Mouse (Mus musculus) cerebellum, adult (tissue): ENCODE data around the gene Scrn2.
A peak's percentile ranks its signal among the peaks of the same experiment; 100 is the strongest.

Experiments used
- ATAC-seq: cut with Nextera tagmentation; 2 replicates; pipeline ENCODE4 v1.9.2; 2017; ENCODE audit warnings: mild to moderate bottlenecking, moderate library complexity, mixed read lengths; ENCODE audit not compliant: insufficient number of reproducible peaks, low FRiP score, low TSS enrichment

The Scrn2 gene

DNA sequence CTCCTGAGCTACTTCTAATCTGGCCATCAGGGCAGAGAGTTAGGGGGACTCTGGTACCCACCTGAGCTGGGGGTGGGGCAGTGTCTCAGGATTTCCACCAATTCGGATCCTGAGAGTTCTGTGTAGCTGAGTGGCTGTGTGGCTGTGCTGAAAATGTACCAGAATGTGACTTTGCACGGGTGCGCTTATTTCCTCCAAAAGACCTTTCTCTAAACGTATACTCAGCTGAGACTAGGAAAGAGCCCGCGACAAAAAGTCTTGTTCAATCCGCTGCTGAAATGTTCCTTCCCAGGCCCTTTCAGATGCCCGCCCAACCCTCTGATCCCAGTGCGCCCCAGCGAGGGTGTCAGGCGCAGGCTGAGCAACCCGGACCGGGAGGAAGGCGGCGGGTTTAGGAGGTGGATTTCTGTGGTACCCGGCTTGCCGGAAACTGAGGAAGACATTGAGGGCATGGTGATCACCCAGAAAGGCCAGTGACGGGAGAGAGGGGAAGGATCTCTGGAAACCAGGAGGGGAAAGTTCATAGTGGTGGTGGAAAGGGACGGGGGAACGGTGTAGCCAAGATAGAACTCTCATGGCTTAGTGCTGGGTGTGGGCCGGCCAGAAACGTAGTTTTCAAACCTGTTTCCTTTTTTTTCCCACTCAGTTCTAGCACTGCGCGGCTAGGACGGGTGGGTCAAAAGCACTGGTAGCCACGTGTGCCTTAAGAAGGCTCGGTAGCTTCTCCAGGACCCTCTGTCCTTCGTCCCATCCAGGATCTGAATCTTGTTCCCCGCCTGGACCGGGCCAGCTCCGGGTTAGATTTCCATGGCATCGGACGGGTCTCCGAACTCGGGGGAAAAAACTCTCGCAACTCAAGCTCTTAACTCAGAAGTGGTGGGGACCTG, 11.8 kb upstream of the Scrn2 start:
- no peak for ATAC-seq

DNA sequence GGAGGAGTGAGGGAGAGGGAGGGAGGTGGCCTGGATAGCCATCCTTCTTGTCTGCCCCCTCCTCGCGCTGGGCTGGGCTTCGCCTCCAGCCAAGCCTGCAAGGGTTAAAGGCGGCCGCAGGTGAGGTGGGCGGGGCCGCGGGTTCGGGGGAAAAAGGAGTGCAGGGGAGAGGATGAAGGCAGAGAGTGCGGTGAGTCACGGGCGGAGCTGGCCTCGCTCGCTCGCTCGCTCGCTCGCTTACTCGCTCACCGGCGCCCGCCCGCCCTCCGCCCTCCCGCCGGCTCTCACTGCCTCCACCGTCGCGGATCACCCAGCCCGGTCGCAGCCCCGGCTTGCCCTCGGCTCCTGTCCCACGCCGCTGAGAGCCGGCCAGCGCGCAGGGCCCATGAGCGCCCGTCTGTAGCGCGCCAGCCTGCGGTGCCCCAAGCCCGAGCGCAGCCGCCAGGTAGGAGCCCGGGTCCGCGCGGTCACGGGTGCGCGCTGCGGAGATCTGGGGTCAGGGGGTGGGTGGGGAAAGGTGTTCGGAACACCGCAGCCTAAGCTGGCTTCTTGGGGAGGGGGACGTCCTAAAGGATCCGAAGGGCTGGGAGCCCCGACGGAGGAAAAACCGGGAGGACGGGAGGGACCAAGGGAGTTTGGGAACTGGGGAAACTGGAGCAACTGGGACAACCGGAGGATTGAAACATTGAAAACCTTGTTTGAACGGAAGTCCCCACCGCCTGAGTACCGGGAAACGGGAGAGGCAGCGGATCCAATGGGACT, 11.0 kb upstream of the Scrn2 start:
- ATAC-seq: no peak

DNA sequence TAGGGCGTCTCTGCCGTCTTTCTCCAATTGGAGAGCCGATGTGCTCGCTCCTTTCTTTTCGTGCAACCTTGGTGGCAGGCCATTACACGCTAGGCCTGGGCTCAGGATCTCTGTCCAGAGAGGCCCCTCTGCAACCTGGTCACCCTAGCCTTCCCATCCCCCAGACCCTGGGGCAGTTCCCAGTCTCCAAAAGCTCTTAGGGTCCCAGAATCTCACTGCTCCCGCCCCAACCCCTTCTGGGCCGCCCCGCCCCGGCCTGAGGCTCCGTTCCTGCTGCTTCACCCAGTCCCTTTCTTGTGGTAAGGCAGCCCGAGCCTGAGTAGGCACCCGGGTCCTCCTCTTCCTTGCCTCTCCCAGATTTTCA, 10.4 kb upstream of the Scrn2 start:
- no peak for ATAC-seq

DNA sequence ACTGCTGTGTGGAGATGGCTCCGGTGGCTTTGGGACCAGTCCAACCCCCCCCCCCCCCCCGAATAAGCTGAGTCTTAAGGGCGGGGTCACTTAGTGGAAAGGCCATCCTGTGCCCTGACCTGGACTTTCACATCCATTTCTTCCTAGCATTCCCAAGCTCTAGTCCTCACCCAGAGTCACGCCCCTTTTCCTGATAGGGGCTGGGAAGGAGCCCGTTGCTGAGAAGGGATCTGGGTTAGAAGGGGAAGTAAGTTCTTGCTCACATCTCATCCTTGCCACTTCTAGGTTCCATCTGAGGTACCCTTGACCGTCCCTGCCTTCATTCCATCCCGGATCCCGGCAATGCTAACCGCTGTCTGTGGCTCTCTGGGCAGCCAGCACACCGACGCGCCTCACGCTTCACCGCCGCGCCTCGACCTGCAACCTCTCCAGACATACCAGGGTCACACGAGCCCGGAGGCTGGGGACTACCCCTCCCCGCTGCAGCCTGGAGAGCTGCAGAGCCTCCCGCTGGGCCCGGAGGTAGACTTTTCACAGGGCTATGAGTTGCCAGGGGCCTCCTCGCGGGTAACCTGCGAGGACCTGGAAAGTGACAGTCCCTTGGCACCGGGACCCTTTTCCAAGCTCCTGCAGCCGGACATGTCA, 8.5 kb upstream of the Scrn2 start:
- ATAC-seq: no peak; the same call in 1 of the 2 replicates

DNA sequence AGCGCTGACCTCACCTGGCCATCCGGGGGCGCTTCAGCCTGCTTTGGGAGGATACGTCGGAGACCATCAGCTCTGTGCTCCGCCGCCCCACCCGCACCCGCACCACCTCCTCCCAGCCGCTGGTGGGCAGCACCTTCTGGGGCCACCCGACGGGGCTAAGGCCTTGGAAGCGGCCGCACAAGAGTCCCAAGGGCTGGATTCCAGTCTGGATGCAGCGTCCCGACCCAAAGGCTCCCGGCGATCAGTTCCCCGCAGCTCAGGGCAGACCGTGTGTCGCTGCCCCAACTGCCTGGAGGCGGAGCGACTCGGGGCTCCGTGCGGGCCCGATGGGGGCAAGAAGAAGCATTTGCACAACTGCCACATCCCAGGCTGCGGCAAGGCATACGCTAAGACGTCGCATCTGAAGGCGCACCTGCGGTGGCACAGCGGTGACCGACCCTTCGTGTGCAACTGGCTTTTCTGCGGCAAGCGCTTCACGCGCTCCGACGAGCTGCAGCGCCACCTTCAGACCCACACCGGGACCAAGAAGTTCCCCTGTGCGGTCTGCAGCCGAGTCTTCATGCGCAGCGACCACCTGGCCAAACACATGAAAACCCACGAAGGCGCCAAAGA, 7.8 kb upstream of the Scrn2 start:
- peak; percentile 23; the same call in 1 of the 2 replicates for ATAC-seq

DNA sequence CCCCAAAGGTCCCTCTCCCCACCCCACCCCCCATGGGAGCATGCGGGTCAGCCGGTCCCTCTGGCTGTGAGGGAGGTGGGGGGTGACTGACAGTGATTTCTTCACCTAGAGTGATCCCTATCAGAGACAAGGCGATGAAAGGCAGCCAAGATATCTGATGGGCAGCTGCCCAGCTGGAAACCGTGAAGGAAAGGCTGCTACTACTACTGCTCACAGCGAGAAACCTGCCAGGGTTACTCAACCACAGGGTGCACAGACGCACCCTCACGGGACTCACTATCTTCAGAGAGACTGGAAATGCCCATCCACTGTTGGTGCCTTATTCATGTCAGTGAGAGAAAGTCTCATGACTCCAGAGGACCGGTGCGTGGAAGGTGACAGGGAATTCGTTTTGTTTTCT, 4.8 kb upstream of the Scrn2 start:
- ATAC-seq: no peak

DNA sequence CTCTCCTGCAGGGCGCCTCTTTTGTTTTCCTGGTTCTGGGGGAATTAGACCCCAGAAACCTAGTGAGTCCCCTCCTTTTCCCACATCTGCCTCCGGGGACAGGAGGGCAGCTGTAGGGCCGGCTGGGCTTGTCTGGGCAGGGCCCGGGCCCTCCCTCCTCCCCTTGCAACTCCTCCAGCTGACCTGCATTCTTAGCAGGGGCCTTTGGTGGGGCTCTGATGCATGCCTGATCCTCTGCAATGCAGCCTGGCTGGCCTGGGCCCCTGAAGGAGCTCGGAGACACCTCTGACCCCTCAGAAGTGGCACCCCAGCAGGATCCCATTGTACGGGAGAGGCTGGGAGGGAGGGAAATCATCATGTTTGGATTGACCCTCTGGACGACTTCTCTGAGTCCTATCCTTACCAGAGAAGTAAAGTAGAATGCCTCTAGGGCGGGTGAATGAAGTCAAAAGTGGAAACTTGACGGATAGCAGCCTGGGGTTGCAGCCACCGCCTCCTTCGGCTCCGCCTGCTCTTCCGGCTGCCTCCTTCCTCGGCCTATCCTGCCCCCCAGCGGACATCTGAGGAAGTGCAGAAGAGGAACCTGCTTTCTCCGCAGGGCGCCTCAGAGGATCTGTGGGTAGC, 3.9 kb upstream of the Scrn2 start:
- 0 out of 2 replicates have a peak, but pooled peaks have one; percentile 22 for ATAC-seq

DNA sequence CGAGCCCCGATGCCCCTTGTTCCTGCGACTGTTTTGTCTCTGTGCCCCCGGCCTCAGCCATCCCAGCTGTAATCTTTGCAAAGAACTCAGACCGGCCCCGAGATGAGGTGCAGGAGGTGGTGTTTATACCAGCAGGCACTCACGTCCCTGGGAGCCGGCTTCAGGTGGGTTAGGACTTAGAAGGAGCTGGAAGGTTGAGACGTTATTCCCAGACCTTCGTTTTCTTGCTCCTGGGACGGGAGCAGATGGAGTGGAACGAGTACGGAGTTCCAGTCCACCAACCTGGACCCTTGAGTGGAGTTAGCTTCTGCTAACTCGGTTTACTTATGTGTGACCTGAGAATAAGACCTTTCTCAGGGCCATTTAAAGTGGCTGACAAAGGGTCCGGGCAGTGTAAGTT, 688 bp downstream of the Scrn2 start:
- ATAC-seq: no peak

DNA sequence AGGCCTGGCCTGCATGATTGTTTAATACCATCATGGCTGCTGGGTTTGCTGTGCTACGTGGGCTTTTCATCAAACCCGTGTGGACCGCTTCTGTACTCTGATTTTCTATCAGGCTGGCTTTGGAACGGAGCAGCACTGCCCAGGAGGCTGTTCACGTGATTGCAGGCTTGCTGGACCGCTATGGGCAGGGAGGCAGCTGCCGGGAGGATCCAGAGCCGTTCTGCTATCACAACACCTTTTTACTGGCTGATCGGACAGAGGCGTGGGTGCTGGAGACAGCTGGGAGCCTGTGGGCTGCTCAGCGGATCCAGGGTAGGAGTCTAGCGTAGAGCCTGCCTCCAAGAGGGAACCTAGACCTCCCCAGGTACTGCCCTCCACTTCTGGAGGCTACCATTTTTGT, 2.2 kb downstream of the Scrn2 start:
- no peak for ATAC-seq

DNA sequence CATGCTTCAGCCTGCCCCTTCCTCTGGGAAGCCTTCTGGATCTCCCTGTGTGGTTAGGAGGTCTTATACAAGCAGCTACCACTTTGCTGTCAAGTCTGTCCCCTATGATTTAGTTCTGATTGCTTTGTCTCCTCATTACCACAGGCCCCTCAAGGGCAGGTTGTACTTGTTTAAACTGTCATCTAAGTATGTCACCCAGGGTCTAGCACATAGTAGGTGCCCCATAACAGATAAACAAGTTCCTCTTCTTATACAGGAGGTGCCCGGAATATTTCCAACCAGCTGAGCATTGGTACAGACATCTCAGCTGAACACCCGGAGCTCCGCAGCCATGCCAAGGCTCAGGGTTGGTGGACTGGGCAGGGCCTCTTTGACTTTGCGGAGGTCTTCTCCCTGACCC, 2.8 kb downstream of the Scrn2 start:
- no peak for ATAC-seq

DNA sequence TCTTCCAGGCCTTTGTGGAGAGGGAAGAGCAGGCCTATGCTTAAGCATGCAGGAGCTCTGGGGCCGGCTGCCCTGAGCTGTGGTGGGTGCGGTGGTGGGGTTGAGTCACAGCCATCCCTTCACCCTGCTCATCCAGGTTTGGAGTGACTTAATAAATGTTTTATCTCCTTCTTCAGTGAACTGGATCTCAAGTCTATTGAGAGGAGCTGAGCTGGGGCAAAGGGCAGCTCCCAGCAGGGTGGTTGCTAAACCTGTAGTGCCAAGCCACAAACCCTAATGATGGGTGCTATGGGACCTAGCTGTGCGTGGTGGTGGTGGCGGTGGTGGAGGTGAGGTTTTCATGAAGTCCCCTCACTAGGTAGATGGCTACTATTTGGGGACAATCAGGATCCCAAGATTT, 4.0 kb downstream of the Scrn2 start:
- ATAC-seq: no peak

DNA sequence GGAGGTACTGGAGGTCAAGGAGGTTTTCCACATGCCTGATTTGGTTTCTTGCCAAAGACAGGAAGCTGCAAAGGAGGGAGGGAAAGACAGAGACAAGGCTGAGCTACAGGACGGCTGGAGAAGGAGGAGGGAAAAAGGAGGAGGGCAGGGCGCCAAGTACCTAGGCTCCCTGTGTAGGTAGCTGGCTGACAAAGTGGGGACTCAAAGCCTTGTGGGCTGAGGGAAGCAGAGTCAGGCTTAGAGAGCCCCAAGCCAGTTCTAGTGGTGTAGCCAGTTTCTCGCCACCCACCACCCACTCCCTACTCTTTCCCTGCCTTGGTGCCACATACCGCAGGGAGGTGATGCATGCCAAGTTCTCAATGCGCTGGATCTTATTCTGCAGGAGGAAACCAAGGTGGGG, 6.4 kb downstream of the Scrn2 start:
- no peak for ATAC-seq

DNA sequence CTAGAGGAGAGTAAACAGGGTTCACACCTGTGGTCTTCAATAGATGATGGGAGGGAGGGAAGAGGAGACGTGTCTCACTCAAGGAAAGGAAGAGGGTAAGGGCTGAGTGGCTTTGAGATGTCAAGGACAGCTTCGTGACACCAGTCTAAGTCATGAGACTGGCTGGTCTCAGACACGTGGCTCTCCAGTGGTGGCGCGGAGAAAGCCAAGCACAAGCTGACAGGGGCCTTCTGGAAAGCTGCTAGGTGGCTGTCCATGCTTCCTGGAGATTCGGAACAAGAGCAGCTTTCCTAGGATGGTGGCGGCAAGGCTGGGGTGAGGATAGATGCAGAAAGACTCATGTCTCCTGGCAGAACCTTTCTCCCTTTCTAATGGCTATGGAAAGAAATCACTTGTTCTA, 9.1 kb downstream of the Scrn2 start:
- ATAC-seq: no peak

DNA sequence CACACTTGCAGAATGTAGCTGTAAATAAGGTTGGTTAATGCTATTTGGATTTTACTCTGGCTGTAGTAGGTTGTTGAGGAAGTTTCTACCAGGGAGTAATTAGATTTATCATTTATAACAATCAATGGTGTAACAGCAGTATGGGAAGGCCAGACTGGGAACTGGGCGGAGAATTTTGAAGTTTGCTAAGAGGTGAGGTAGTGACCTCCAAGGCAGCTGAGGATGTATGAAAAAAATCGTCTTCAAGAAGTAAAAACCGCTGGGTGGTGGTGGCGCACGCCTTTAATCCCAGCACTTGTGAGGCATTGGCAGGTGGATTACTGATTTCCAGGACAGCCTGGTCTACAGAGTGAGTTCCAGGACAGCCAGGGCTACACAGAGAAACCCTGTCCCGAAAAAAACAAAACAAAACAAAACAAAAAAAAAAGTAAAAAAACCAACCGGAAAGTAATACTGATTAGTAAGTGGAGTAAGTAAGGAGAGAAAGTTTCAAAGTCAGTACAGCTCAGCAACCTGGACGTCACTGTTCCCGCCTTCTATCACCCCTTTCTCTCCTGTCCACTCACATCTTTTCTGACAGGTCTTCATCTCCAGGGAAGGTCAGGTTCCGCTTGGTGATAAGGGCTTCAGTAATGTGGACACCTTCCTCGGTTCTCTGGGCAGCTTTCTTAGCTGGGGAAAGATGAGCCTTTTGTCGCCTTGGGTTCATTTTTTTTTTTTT, 10.7 kb downstream of the Scrn2 start:
- ATAC-seq: no peak

DNA sequence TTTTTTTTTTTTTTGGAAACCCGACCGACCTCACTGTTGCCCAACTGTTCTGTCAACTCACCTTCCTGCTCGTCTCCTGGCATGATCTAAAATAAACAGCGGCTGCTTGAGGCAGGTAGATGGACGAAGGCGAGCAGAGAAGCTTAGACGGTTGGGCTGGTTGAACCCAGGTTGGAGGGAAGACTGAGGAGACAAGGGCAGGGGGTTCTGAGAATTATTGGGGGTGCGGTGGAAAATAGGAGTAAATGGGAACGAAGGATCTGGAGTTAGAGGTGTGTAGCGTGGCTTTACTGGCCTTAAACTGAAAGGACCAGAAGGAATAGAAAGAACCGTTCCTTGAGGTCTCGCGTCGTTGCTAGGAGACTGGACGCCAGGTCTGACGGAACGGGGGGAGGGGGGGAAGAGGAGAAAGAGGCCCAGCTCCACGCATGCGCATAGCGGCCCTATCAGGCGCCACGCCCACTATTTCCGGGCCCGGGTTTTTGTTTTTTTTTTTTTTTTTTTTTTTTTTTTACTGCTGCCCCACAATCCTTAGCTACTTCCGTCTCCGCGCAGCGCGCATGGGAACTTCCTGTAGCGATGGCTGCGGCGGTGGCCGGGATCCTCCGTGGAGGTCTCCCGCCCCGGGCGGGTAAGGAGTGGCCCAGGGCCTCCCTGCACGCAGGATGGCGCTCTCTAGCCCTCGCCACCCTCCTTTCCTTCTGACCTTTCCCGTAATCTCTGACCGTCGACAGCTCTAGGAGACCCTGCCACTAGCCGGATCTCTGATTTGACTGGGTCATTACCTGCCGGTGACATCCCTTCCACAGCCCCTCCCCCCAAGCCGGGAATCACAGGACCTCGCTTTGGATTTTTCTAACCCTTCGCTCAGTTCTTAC, 11.5 kb downstream of the Scrn2 start, which contains the start of the genes Lrrc46 and Mrpl10:
Gene Lrrc46 (minus strand): TSS at position 386 of the 878 bp plus-strand sequence.
Gene Mrpl10 (plus strand): TSS at position 539 of the 878 bp plus-strand sequence.
- peak; percentile 86; the same call in 1 of the 2 replicates for ATAC-seq

DNA sequence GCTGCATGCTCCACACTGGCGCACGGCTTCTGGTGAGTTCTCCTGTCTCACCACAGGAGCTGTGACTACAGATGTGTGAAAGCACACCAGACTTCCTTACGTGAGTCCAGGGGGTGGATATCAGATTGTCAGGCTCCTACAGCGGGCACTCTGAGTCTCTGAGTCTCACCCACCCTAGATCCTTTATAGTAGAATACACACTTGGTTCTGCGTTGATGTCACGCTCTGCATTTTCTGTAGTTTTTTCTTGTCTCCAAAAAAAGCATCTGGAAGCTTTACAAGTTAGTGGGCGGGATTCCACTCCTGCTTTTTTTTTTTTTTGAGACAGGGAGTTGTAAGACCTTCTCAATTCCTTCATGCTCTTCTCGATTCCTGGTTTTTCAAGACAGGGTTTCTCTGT, 15.2 kb downstream of the Scrn2 start:
- ATAC-seq: no peak

DNA sequence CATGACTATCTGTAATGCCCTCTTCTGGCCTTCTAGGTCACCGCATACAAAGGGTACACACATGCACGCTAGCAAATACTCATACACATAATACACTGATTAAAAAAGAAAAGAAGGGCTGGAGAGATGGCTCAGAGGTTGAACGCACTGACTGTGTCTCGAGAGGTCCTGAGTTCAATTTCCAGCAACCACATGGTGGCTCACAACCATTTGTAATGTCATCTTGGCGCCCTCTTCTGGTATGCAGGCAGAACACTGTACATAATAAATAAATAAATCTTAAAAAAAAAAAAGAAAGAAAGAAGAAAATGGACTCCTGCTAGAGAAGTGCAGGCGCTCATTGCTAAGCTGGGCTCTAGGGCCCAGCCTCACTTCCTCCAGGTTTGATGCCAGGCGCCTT, 16.1 kb downstream of the Scrn2 start:
- ATAC-seq: no peak

DNA sequence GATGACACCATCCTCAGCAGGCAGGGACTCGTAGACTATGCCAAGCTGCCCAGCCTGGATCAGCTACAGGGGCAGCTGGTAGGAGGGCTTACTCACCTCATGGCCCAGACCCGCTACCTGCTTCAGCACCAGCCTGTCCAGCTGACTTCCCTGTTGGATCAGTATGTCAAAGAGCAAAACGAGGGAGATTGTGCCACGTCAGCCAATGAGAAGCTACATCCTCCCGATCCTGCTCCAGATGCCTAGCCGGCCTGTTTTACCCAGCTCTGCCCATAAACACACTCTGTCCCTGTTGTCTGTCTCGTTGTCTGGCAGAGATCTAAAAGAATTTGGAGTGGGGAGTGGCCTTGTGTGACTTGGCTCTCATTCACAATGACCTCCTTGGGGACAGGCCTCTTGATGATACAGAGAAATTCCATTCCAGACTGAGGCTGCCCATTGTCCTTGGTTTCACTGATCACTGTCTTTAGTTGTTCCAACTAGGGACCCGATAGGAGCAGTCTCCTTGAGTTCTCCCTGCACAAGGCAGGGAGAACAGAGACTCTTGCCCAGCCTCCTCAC, 18.4 kb downstream of the Scrn2 start:
- ATAC-seq: no peak
